Mouse (Mus musculus) adrenal gland, adult 8-10 months (tissue): ENCODE data around the gene Zfp488. TPM values are rescaled to one million over a fixed set of nuclear protein-coding genes. Genes with fewer than 3 reads are reported as not detected.

ENCODE experiments used
- DNase-seq: peaks from one replicate; pipeline ENCODE4 v3.0.0; 2022
- total RNA-seq, 4 experiments: library from RNA; stranded (reverse); gene quantifications; 2 replicates each; pipeline ENCODE4 v1.2.4; 2022

The Zfp488 gene
- total RNA-seq, 4 experiments from 2014 or later, result 0.07 to 0.22 (median 0.08) TPM; not detected in 1

DNA sequence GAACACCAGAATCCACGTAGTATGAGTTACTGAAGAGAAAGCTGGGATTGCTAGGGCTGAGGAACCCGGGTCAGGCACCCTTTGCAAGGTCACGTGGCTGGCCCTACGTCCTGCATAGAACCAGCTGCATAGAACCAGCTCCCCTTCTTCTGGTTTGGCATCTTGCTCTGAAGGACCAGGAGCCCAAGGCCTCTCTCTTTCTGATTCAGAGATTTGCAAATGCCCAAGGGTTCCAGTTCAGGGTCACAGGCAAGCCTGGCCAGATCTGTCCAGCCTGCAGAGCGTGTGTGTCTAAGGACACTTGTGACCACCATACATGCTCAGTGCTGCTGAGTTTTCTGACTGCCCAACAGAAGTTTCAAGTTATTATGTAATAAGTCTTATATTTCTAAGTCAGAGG is 36.3 kb downstream of the Zfp488 start:
- DNase-seq, result peak; percentile 79

DNA sequence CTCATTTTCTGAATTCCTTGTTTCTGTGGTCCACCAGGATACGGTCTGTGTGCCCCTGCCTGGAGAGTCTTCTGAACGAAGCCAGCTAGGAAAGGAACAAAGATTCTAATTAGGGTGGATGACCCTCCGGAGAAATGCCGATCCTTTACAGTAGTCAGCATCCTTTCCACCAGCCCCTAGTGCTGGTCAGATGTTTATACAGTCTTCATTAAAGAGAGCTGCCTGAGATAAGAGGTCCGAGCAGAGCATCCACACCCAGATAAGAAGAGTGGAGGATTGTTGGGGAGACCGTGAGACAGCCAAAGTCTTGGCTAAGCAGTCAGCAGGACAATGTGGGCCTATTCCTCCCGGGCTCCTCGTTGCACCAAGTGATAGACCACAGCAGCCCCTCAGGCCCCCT is 37.8 kb downstream of the Zfp488 start, which contains the start of gene Gdf2:
Gdf2 (plus strand) TSS at position 301 of the 400 bp plus-strand sequence.
- DNase-seq, result no peak

DNA sequence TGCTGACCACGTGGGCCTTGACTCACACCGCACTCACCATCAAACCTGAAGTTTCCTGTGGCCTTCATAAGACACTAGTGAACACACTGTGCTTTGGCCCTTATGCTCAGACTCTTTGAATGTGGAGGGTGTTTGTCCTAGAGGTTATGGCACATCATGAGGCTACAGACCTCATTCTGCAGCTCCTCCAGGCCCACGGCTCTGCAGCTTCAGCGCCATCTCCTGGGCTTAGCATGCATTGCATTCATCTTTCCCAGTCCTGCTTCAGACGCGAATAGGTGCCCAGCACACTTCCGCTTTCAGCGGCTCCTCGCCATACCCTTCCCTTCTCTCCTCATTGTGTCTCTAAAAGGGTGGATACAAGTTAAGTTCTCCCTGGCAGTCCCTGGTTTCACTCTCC is 39.4 kb downstream of the Zfp488 start:
- peak; percentile 47 for DNase-seq

DNA sequence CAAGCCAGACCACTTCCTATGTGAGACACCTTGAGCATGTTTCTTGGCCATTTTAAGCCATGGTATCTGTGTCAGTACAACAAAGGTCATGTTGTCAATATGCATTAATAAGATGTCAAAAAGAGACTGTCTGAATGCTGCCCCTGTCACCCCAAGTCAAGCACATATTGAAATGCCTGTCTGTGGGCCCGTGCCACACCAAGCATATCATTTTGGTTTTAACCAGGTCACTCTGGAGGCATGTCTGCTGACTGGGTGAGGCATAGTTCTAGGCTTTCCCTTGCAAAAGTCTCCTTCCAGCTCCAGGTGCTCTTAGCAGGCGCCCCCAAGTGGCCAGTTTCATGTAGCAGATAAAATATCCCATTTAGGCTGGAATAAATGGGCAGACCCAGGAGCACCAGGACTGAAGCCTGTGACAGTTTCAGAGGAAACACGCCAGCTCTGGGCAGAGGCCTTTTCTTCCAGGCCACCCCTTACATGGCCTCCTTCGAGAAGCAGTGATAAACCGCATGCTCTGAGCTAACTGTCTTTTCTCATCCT is 44.7 kb downstream of the Zfp488 start:
- DNase-seq, result no peak

DNA sequence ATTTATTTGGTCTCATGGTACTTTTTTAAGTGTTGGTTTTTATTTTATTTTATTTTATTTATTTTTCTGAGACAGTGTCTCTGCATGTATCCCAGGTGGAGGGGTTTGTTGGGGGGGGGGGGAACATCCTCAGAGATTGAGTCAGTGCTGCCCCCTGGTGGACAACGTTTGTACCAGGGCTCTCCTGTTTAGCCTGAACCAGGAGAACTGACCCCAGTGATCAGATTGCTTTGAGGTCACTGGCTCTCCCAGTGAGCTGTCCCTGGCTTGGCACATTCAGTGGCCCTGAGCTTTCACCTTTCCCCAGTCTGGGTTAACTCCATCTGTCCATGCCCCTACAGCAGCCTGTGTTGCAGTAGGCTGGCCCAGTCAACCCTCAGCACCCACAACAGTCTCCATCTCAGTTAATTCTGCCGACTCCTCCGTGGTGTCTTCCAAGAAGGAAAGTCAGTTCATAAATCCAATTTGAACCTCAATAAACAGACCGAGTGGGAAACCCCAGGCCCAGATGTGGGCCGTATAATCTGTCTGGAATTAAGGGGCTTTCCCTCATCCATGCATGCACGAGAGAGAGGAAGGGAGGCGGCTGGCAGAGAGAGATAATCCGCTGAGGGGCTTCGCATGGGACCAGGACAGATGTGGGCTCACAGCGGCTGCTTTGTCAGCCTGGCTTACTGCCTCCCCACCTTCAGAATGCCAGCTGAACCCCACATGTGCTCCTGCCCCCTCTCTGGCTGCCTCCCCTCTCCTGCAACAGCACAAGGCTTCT is 45.4 kb downstream of the Zfp488 start:
- DNase-seq, result peak; percentile 45

DNA sequence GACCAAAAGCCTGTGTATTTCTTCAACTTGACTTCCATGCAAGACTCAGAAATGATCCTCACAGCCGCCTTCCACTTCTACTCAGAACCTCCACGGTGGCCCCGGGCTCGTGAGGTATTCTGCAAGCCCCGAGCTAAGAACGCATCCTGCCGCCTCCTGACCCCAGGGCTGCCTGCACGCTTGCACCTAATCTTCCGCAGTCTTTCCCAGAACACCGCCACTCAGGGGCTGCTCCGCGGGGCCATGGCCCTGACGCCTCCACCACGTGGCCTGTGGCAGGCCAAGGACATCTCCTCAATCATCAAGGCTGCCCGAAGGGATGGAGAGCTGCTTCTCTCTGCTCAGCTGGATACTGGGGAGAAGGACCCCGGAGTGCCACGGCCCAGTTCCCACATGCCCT is 46.7 kb downstream of the Zfp488 start:
- no peak for DNase-seq

DNA sequence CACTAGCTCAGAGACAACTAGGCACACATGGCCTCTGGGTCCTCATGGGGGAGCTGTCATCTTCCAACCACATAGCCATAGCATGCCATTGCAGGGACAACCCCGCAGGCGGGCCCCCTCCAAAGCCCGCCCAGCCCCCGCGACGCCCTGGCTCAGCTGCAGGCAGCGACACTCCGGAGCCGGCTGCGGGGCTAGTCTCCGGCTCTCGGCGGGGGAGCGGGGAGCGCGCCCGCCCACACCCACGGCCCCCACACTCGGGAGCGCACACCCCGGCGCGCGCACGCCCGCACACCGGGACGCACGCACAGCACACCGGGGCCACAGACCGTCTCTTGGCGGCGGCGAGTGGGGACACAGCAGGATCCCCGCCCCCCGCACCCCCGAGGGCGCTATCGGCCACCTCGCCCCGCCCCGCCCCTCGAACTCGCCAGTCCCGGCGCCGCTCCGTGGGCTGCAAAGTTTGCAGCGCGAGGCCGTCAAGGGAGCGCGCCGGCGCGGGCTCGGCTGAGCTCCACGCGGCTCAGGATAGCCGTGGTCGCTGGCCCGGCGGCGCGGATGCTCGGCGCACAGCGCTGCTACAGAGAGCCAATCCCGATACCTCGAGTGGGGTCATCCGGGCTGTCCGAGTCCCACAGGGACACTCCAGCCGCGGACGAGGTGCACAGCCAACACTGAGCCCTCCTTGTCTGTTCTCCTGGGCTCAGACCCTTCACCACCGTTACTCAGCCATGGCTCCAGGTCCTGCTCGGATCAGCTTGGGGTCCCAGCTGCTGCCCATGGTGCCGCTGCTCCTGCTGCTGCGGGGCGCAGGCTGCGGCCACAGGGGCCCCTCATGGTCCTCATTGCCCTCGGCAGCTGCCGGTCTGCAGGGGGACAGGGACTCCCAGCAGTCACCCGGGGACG is 55.1 kb downstream of the Zfp488 start, which contains the start of gene Gdf10:
Gdf10 (plus strand) TSS at position 420 of the 903 bp plus-strand sequence.
- no peak for DNase-seq

DNA sequence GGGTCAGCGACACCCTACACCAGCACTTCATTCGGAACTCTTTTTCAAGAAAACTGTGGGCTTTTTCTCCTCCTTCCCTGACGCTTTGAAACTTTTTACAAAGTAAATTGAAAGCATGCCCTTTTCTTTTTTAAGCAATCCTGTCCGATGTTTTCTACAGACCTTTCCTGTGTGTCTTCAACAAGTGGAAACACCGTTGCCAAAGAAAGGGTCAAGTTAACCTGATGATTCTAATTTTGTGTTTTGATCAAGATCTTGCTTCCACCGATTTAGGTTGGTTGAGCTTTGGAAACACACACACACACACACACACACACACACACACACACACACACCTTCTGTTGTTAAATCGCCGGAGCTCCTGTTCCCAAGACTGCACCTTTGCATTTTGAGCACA is 55.8 kb downstream of the Zfp488 start:
- DNase-seq, result no peak

DNA sequence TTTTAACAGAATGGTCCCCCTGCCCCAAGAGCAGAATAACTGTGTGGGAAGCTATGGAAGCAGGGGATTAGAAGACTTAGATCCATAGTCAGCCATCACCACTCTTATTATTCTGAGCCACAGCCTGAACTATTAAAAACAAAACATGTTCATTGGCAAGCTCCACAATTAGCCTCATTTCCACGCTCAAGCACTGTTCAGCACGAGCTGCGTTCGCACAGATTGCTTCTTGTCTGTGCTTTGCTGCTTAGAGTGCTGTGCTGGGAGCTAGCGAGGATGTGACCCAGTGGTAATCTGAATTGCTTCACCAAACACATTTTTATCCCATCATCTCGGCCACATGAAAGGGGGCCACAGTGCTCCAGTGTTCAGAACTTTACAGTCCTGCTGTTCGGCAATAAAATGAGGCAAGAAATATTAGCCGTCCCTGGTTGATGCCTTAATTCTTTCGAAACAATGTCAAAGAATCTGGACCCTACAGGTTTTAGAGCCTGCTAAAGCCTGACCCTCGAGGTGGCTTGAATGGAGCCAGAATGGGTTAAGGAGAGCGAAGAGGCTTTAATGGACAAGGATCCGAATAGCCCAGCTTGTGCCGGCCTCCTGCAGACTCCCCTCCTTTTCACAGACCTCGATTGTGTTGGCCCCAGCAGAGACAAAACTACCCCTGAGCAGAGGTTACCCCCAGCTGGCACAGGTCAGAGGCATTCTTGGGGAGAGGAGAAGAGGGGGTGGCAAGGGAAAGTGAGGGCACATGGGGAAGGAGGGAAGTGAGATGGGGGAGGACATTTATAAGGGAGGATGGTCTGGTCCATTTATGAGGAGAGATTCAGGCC is 57.6 kb downstream of the Zfp488 start:
- DNase-seq, result no peak

Other genes starting within 250 kb of the Zfp488 start
- gene Gdf10, start 55.2 kb downstream of the Zfp488 start, total RNA-seq, result 10 to 100 TPM in 3 of 4 experiments, 1 to 10 TPM in 1; 9.9 to 18.5 (median 13.3) TPM
- gene Gdf2, start 37.7 kb downstream of the Zfp488 start, total RNA-seq, result not detected
- gene Rbp3, start 24.8 kb downstream of the Zfp488 start, total RNA-seq, result not detected
- gene Gm30083, start 36.4 kb upstream of the Zfp488 start, total RNA-seq, result not detected
- gene Gm5460, start 38.0 kb upstream of the Zfp488 start, total RNA-seq, result under 1 TPM in 3 of 4 experiments, not detected in 1; 0.13 to 0.58 (median 0.38) TPM
- gene Antxrl, start 73.9 kb upstream of the Zfp488 start, total RNA-seq, result not detected
- 1 to 10 TPM; 1.2 to 3.1 (median 2.0) TPM for gene Anxa8, start 107.2 kb upstream of the Zfp488 start, total RNA-seq
- gene A630023A22Rik, start 124.0 kb upstream of the Zfp488 start, total RNA-seq, result not detected
- under 1 TPM in 1 of 4 experiments, not detected in 3; 0.07 TPM for gene Npy4r, start 173.7 kb upstream of the Zfp488 start, total RNA-seq
- gene Gprin2, start 222.9 kb upstream of the Zfp488 start, total RNA-seq, result 1 to 10 TPM; 3.6 to 7.1 (median 4.7) TPM
- under 1 TPM; 0.15 to 0.38 (median 0.30) TPM for gene Syt15, start 240.8 kb upstream of the Zfp488 start, total RNA-seq